ENCODE assay signal across 24 mouse cellular contexts in genomic region chr2:60858116-60858515, GRCm38 (mm10).
"Had no signal": no experiment of that assay in that cellular context is flagged by ENCODE, and none has a peak within 500 bp of the region (broad histone marks: within the 10 kb centered on the region; RNA-seq: fewer than 3 reads in every experiment).

No protein-coding gene starts in this region.

- H3K4me3 ChIP-seq: heart, adult 2 months; heart, embryonic 13.5 days; heart, embryonic 15.5 days; hindbrain, embryonic 13.5 days; hindbrain, embryonic 15.5 days; kidney, embryonic 15.5 days; limb, embryonic 13.5 days had no signal

- H3K27ac ChIP-seq: heart, adult 2 months; heart, embryonic 13.5 days; heart, embryonic 15.5 days; hindbrain, embryonic 13.5 days; hindbrain, embryonic 15.5 days; hindbrain, postnatal 0 days; kidney, embryonic 15.5 days; kidney, postnatal 0 days; limb, embryonic 13.5 days had no signal

- ATAC-seq: hindbrain, postnatal 0 days; intestine, embryonic 16.5 days had no signal

- H3K36me3 ChIP-seq: hindbrain, embryonic 13.5 days; hindbrain, embryonic 15.5 days had no signal

- H3K4me2 ChIP-seq: heart, embryonic 11.5 days; heart, embryonic 13.5 days; heart, embryonic 15.5 days; hindbrain, embryonic 13.5 days; hindbrain, embryonic 15.5 days; kidney, embryonic 15.5 days; limb, embryonic 13.5 days had no signal

- H3K27me3 ChIP-seq: heart, embryonic 13.5 days; heart, embryonic 15.5 days; hindbrain, embryonic 13.5 days; hindbrain, embryonic 15.5 days; kidney, embryonic 15.5 days; limb, embryonic 13.5 days had no signal

- H3K9ac ChIP-seq: heart, embryonic 13.5 days; heart, embryonic 15.5 days; hindbrain, embryonic 13.5 days; hindbrain, embryonic 15.5 days; kidney, embryonic 15.5 days; limb, embryonic 13.5 days had no signal

- DNase-seq: gastrocnemius, postnatal 14 days; gastrocnemius, postnatal 36 days; heart, adult 11 months; heart, adult 2 months; heart, postnatal 14 days; heart, postnatal 36 days; kidney, adult 11 months; kidney, adult 2 months; kidney, adult 9 months; kidney, postnatal 14 days; kidney, postnatal 36 days; layer of hippocampus, adult 9-11 months; layer of hippocampus, postnatal 36 days; left cerebral cortex, postnatal 4 days had no signal

- H3K9me3 ChIP-seq: heart, embryonic 15.5 days; hindbrain, embryonic 15.5 days; kidney, embryonic 15.5 days; limb, embryonic 13.5 days had no signal
